Mouse (Mus musculus): ENCODE results near the gene Itga9. TPM values are rescaled to one million over a fixed set of nuclear protein-coding genes. Genes with fewer than 3 reads are reported as not detected.

Itga9 gene
- polyA plus RNA-seq, 1 experiment from 2014 or later, result 31.9 TPM

DNA sequence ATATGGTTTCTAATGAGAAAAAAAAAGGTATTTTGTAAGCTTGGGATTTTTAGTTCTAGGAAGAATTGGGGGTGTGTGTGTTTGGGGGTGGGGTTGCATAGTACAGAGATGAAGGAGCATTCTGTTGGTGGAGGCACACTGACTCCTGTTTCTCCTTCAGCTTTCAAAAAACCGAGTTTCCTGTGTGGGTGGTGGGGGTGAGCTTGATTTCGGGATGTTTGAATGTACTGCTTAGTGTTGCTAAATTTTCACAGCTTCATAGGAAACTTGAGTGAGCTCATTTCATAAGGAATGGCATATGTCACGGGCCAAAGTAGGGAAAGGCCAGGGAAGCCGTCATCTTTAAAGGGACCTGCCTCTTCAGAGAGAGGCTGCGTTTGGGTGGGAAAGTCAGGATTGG lies 122.5 kb downstream of the Itga9 start:
- Histone ChIP-seq H3K4me3 (ENCODE audit: low read length) (no peak overlapping the region), H3K9me3 (ENCODE audit: control insufficient read depth, low read length) (no peaks in the 10 kb centered on the region), H3K4me2 (replicated peaks; ENCODE audit: low read depth, low read length) (no peak overlapping the region), H3K27me3 (ENCODE audit: control insufficient read depth, insufficient read depth, low read length) (no peaks in the 10 kb centered on the region), H3K4me1 (ENCODE audit: control insufficient read depth, insufficient read depth, low read length) (peaks cover 7% of the 10 kb centered on the region; the same call in 1 of the 2 replicates), H3K27ac (ENCODE audit: low read depth, low read length) (no peak overlapping the region), H3K36me3 (ENCODE audit: control insufficient read depth, insufficient read depth, low read length) (no peaks in the 10 kb centered on the region), H3K9ac (ENCODE audit: low read depth, low read length) (no peak overlapping the region)
- WGBS, result 73% methylated on average over 5 of the region's 5 CpGs
- no peak for ATAC-seq (ENCODE audit: low FRiP score, low TSS enrichment)

DNA sequence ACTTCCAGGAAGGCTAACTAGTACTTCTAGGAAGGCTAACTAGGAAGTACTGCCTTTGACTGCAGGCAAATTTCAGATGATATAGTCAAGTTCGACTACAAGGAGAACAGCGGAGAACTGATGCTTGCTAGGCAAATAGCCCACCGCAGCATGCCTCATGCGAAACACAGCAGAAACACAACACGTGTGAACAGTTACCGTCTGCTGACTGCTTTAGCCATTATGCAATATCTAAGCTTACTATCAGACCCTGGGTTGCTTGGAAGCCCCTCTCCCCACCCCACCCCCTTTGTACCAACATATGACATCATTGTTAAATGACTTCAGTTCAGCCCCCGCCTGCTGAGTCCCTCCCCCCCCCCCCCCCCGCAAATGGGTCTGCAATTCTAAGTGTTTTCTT lies 123.7 kb downstream of the Itga9 start:
- 79% methylated on average over 8 of the region's 8 CpGs for WGBS
- ATAC-seq (ENCODE audit: low FRiP score, low TSS enrichment), result no peak
- Histone ChIP-seq H3K9me3 (ENCODE audit: control insufficient read depth, low read length) (no peaks in the 10 kb centered on the region), H3K36me3 (ENCODE audit: control insufficient read depth, insufficient read depth, low read length) (no peaks in the 10 kb centered on the region), H3K27me3 (ENCODE audit: control insufficient read depth, insufficient read depth, low read length) (no peaks in the 10 kb centered on the region), H3K4me3 (ENCODE audit: low read length) (no peak overlapping the region), H3K9ac (ENCODE audit: low read depth, low read length) (no peak overlapping the region), H3K27ac (ENCODE audit: low read depth, low read length) (no peak overlapping the region), H3K4me1 (ENCODE audit: control insufficient read depth, insufficient read depth, low read length) (peaks cover 7% of the 10 kb centered on the region; the same call in 1 of the 2 replicates), H3K4me2 (replicated peaks; ENCODE audit: low read depth, low read length) (no peak overlapping the region)

DNA sequence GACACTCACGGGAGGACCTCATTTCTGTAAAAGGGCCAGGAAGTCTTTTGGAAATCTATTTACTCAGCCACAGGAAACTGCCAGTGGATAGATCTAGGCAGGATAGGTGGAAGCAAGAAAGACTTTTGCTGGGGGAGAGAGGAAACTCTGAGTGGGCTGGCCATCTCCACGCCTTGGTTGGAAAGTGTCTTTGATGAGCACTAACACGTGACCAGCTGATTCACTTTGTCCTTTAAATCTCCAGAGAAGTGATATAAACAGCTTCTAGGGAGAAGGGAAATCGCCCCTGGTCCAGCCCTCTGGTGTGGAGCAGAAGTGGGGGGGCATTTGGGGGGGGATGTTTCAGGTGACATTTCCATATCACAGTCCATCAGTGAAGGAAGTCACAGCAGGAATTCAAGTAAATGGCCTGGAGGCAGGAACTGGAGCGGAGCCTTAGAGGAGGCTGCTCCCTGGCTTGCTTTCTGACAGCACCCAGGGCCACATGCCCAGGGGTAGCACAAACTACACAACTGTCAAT lies 124.4 kb downstream of the Itga9 start:
- no peaks in the 10 kb centered on the region for H3K27me3 ChIP-seq (ENCODE audit: control insufficient read depth, insufficient read depth, low read length)
- peak overlapping the region; percentile 3; the same call in 1 of the 2 replicates for H3K27ac ChIP-seq (ENCODE audit: low read depth, low read length)
- H3K9me3 ChIP-seq (ENCODE audit: control insufficient read depth, low read length), result no peaks in the 10 kb centered on the region
- WGBS, result 40% methylated on average over 5 of the region's 5 CpGs
- no peak; the same call in 1 of the 2 replicates for ATAC-seq (ENCODE audit: low FRiP score, low TSS enrichment)
- peaks cover 7% of the 10 kb centered on the region; the same call in 1 of the 2 replicates for H3K4me1 ChIP-seq (ENCODE audit: control insufficient read depth, insufficient read depth, low read length)
- H3K36me3 ChIP-seq (ENCODE audit: control insufficient read depth, insufficient read depth, low read length), result no peaks in the 10 kb centered on the region
- H3K4me2 ChIP-seq (replicated peaks; ENCODE audit: low read depth, low read length), result no peak overlapping the region
- H3K9ac ChIP-seq (ENCODE audit: low read depth, low read length), result no peak overlapping the region
- H3K4me3 ChIP-seq (ENCODE audit: low read length), result no peak overlapping the region

DNA sequence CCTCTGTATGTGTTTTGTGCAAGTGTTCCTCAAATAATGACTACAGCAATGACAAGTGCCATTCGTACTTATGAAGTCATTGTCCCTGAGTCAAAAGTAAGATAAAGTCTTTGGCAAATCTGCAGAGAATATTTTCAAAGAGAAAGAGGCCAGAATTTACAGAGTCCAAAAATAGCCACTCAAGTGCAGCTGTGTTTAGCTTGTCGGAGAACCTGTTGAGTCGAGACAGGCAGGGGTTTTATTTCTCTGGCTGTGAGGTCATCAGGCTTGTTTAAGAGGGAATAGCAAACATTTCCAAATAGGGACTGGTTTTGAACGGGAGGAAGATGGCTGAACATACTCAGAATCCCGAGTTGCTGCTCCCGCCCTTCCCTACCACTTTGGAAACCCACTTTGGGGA lies 125.2 kb downstream of the Itga9 start:
- Histone ChIP-seq H3K36me3 (ENCODE audit: control insufficient read depth, insufficient read depth, low read length) (no peaks in the 10 kb centered on the region), H3K9ac (ENCODE audit: low read depth, low read length) (no peak overlapping the region), H3K9me3 (ENCODE audit: control insufficient read depth, low read length) (no peaks in the 10 kb centered on the region), H3K4me3 (ENCODE audit: low read length) (no peak overlapping the region), H3K4me2 (replicated peaks; ENCODE audit: low read depth, low read length) (no peak overlapping the region), H3K4me1 (ENCODE audit: control insufficient read depth, insufficient read depth, low read length) (peaks cover 7% of the 10 kb centered on the region; the same call in 1 of the 2 replicates), H3K27ac (ENCODE audit: low read depth, low read length) (peak overlapping the region; percentile 3; the same call in 1 of the 2 replicates), H3K27me3 (ENCODE audit: control insufficient read depth, insufficient read depth, low read length) (no peaks in the 10 kb centered on the region)
- 51% methylated on average over 6 of the region's 6 CpGs for WGBS
- ATAC-seq (ENCODE audit: low FRiP score, low TSS enrichment), result no peak

DNA sequence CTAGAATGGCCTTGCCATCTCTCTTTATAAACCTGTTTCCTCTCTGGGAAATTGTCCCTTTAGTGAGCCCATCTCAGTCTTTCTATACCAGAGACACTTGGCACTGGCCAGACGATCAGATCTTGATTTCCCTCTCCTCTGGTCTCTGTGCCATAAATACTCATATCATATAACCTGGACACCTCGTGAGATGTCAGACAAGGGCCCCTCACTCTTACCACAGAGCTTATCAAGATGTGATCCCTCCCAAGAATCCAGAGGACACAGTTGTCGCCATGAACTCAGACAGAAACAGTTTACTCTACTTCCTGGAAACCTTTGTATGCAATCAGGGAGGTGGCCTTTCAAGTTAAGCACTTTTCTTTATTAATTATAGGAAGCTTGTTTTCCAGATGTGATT lies 127.1 kb downstream of the Itga9 start:
- Histone ChIP-seq H3K9ac (ENCODE audit: low read depth, low read length) (no peak overlapping the region), H3K4me3 (ENCODE audit: low read length) (no peak overlapping the region), H3K4me1 (ENCODE audit: control insufficient read depth, insufficient read depth, low read length) (peaks cover 7% of the 10 kb centered on the region; the same call in 1 of the 2 replicates), H3K4me2 (replicated peaks; ENCODE audit: low read depth, low read length) (no peak overlapping the region), H3K27ac (ENCODE audit: low read depth, low read length) (no peak overlapping the region), H3K9me3 (ENCODE audit: control insufficient read depth, low read length) (no peaks in the 10 kb centered on the region), H3K27me3 (ENCODE audit: control insufficient read depth, insufficient read depth, low read length) (no peaks in the 10 kb centered on the region), H3K36me3 (ENCODE audit: control insufficient read depth, insufficient read depth, low read length) (no peaks in the 10 kb centered on the region)
- 54% methylated on average over 3 of the region's 3 CpGs for WGBS
- no peak for ATAC-seq (ENCODE audit: low FRiP score, low TSS enrichment)

DNA sequence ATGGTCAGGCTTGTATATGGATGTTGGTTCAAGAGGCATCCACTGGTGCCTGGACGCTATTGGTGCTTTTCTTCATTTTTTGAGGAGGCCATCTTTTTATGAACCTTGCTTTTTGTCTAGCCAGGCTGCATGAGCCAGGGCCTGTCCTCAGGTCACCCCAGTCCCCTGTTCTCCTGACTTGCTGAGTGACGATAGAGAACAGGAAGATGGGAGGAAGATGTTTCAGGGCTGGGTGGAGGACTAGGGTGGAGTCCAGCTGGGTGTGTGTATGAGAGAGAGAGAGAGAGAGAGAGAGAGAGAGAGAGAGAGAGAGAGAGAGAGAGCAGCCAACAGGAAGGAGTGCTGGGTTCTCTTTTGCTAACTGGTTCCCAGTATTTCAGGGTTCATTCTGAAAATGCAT lies 130.6 kb downstream of the Itga9 start:
- Histone ChIP-seq H3K4me1 (ENCODE audit: control insufficient read depth, insufficient read depth, low read length) (no peaks in the 10 kb centered on the region), H3K27me3 (ENCODE audit: control insufficient read depth, insufficient read depth, low read length) (no peaks in the 10 kb centered on the region), H3K9ac (ENCODE audit: low read depth, low read length) (no peak overlapping the region), H3K4me2 (replicated peaks; ENCODE audit: low read depth, low read length) (no peak overlapping the region), H3K36me3 (ENCODE audit: control insufficient read depth, insufficient read depth, low read length) (no peaks in the 10 kb centered on the region), H3K4me3 (ENCODE audit: low read length) (no peak overlapping the region), H3K27ac (ENCODE audit: low read depth, low read length) (no peak overlapping the region), H3K9me3 (ENCODE audit: control insufficient read depth, low read length) (no peaks in the 10 kb centered on the region)
- no peak for ATAC-seq (ENCODE audit: low FRiP score, low TSS enrichment)
- 72% methylated on average over 2 of the region's 2 CpGs for WGBS

DNA sequence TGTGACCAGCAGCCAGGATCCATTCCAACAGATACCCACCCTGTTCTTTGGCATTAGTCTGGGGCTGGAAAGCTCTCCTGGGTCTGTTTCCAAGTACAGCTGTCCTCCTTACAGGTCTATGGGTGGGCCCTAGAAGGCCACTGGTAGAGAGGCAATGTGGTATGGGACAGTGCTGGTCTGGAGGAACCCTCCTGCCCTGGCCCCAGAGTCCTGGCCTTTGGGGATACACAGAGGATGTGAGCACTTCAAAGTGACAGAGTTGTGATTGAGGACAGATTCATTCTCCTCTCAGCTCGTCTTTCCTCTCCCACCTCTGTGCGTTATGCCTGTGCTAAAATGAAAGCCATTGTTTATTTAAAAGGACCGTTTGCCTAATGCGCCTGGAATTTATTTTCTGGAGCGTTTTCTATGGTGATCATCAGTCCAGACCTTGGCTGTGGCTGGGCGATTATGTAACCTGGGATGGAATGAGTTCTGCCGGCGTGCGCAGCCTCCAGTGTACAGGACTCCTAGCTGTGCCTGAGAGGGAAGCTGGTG lies 131.2 kb downstream of the Itga9 start:
- WGBS, result 50% methylated on average over 9 of the region's 9 CpGs
- no peaks in the 10 kb centered on the region for H3K36me3 ChIP-seq (ENCODE audit: control insufficient read depth, insufficient read depth, low read length)
- ATAC-seq (ENCODE audit: low FRiP score, low TSS enrichment), result 0 out of 2 replicates have a peak, but pooled peaks have one; percentile 39
- no peak overlapping the region for H3K4me2 ChIP-seq (replicated peaks; ENCODE audit: low read depth, low read length)
- H3K9ac ChIP-seq (ENCODE audit: low read depth, low read length), result no peak overlapping the region
- no peak overlapping the region for H3K4me3 ChIP-seq (ENCODE audit: low read length)
- no peaks in the 10 kb centered on the region for H3K9me3 ChIP-seq (ENCODE audit: control insufficient read depth, low read length)
- H3K4me1 ChIP-seq (ENCODE audit: control insufficient read depth, insufficient read depth, low read length), result no peaks in the 10 kb centered on the region
- no peak overlapping the region for H3K27ac ChIP-seq (ENCODE audit: low read depth, low read length)
- no peaks in the 10 kb centered on the region for H3K27me3 ChIP-seq (ENCODE audit: control insufficient read depth, insufficient read depth, low read length)

DNA sequence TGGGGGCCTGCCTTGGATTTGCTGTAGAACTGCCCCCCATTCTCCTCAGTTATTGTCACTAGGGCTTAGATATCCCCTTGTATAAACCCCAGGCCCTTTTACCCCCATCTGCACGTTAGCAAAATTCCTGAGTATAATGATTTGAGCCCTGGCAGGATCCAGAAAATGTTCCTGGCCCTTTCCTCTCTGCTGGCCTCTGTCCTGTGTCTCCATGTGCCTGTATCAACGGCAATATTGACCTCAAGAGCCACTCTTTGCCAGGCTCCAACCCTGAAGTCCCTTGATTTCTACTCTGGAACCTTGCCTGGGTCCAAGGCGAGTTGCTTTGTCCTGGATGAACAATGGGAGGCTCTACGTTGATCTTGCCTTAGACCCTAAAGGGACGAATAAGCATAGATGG lies 131.8 kb downstream of the Itga9 start:
- ATAC-seq (ENCODE audit: low FRiP score, low TSS enrichment), result no peak
- no peak overlapping the region for H3K4me2 ChIP-seq (replicated peaks; ENCODE audit: low read depth, low read length)
- H3K4me3 ChIP-seq (ENCODE audit: low read length), result no peak overlapping the region
- WGBS, result 85% methylated on average over 5 of the region's 5 CpGs
- H3K9ac ChIP-seq (ENCODE audit: low read depth, low read length), result no peak overlapping the region
- no peak overlapping the region for H3K27ac ChIP-seq (ENCODE audit: low read depth, low read length)
- H3K27me3 ChIP-seq (ENCODE audit: control insufficient read depth, insufficient read depth, low read length), result no peaks in the 10 kb centered on the region
- H3K9me3 ChIP-seq (ENCODE audit: control insufficient read depth, low read length), result no peaks in the 10 kb centered on the region
- no peaks in the 10 kb centered on the region for H3K36me3 ChIP-seq (ENCODE audit: control insufficient read depth, insufficient read depth, low read length)
- no peaks in the 10 kb centered on the region for H3K4me1 ChIP-seq (ENCODE audit: control insufficient read depth, insufficient read depth, low read length)

DNA sequence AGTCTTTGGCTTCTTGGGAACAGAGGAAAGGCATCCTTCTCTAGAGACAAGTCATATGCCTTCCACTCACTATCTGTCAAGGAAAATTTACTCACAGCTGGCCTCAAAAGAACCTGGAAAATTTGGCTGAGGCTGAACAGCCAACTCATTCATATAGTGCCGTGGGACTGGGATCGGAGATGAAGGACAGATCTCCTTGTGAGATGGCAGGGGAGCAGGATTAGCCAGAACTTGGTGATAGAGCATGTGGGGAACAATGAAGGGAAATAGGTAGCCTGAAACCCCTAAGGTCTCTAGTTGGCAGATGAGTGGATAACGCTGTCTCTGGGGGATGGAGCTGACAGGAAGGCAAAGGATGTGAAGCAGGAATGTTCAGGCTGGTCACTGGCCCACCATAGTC lies 132.6 kb downstream of the Itga9 start:
- H3K4me2 ChIP-seq (replicated peaks; ENCODE audit: low read depth, low read length), result no peak overlapping the region
- peaks cover 1% of the 10 kb centered on the region; the same call in 1 of the 2 replicates for H3K36me3 ChIP-seq (ENCODE audit: control insufficient read depth, insufficient read depth, low read length)
- no peak for ATAC-seq (ENCODE audit: low FRiP score, low TSS enrichment)
- no peaks in the 10 kb centered on the region for H3K27me3 ChIP-seq (ENCODE audit: control insufficient read depth, insufficient read depth, low read length)
- no peak overlapping the region for H3K27ac ChIP-seq (ENCODE audit: low read depth, low read length)
- 94% methylated on average over 3 of the region's 3 CpGs for WGBS
- H3K9ac ChIP-seq (ENCODE audit: low read depth, low read length), result no peak overlapping the region
- no peaks in the 10 kb centered on the region for H3K9me3 ChIP-seq (ENCODE audit: control insufficient read depth, low read length)
- H3K4me3 ChIP-seq (ENCODE audit: low read length), result no peak overlapping the region
- H3K4me1 ChIP-seq (ENCODE audit: control insufficient read depth, insufficient read depth, low read length), result no peaks in the 10 kb centered on the region

All from kidney, embryonic 14.5 days (tissue).